Mouse (Mus musculus): ENCODE measurements at regions not wholly inside any gene's neighbourhood (a gene's known extent, or its start where the extent isn't known, plus 50 kb on each side); places are given as distances from the start of the nearest gene placed in this dataset.

GRCm38 (mm10) chr1:163555185-163555584 is 151.7 kb upstream of the Gorab start:
- no peaks in the 10 kb centered on the region for H3K27me3 ChIP-seq (ENCODE audit: control insufficient read depth in 1 of 2, insufficient read depth in 2 of 2, low read length in 2 of 2)
- DNase-seq (ENCODE audit: low read depth, low spot score) = no peak
- H3K36me3 ChIP-seq (ENCODE audit: control insufficient read depth in 1 of 2, insufficient read depth in 2 of 2, low read length in 2 of 2) = no peaks in the 10 kb centered on the region
- TF ChIP-seq USF2 (IDR thresholded peaks at IDR 0.05; ENCODE audit: borderline replicate concordance in 1 of 2, insufficient read depth in 1 of 2, low read depth in 1 of 2, low read length in 2 of 2) (no peak), MAX (IDR thresholded peaks at IDR 0.05; ENCODE audit: low read length) (no peak), TCF12 (IDR thresholded peaks at IDR 0.05; ENCODE audit: low read depth, low read length) (no peak), ZNF384 (IDR thresholded peaks at IDR 0.05; ENCODE audit: low read depth, low read length) (no peak), RCOR1 (IDR thresholded peaks at IDR 0.05; ENCODE audit: low read depth, low read length) (no peak), ZMIZ1 (IDR thresholded peaks at IDR 0.05; ENCODE audit: low read depth, low read length) (no peak), CHD2 (IDR thresholded peaks at IDR 0.05; ENCODE audit: low read length) (no peak), MAFK (IDR thresholded peaks at IDR 0.05; ENCODE audit: borderline replicate concordance, low read depth, low read length) (no peak), TAL1 (IDR thresholded peaks at IDR 0.05; ENCODE audit: low read length) (no peak), TBP (IDR thresholded peaks at IDR 0.05; ENCODE audit: low read depth, low read length) (no peak), KAT2A (conservative IDR thresholded peaks at IDR 0.05; ENCODE audit: low read depth, low read length) (no peak), ZC3H11A (IDR thresholded peaks at IDR 0.05; ENCODE audit: low read depth, low read length) (no peak)
- H3K27ac ChIP-seq (ENCODE audit: control insufficient read depth, low read depth, low read length) = no peak overlapping the region
- no peaks in the 10 kb centered on the region for H3K9me3 ChIP-seq (replicated peaks; ENCODE audit: insufficient read depth, low read length)
- no peak overlapping the region for H3K9ac ChIP-seq (ENCODE audit: control insufficient read depth, low read depth, low read length, poor library complexity, severe bottlenecking)
- H3K4me3 ChIP-seq (ENCODE audit: control insufficient read depth in 1 of 2, insufficient read depth in 1 of 2, low read depth in 2 of 2, low read length in 2 of 2) = no peak overlapping the region
- H3K79me2 ChIP-seq (ENCODE audit: control insufficient read depth, insufficient read depth, low read length, poor library complexity) = no peaks in the 10 kb centered on the region
- no peaks in the 10 kb centered on the region for H3K4me1 ChIP-seq (ENCODE audit: control insufficient read depth in 1 of 2, insufficient read depth in 2 of 2, low read length in 2 of 2)

GRCm38 (mm10) chr1:163538776-163539492 is 135.5 kb upstream of the Gorab start:
- no peaks in the 10 kb centered on the region for H3K79me2 ChIP-seq (ENCODE audit: control insufficient read depth, insufficient read depth, low read length, poor library complexity)
- no peak overlapping the region for H3K27ac ChIP-seq (ENCODE audit: control insufficient read depth, low read depth, low read length)
- no peaks in the 10 kb centered on the region for H3K9me3 ChIP-seq (replicated peaks; ENCODE audit: insufficient read depth, low read length)
- H3K4me1 ChIP-seq (ENCODE audit: control insufficient read depth in 1 of 2, insufficient read depth in 2 of 2, low read length in 2 of 2) = peaks cover 0 to 4% of the 10 kb centered on the region in 2 experiments; a peak in 2 of 4 replicates
- no peak overlapping the region for H3K9ac ChIP-seq (ENCODE audit: control insufficient read depth, low read depth, low read length, poor library complexity, severe bottlenecking)
- no peak for DNase-seq (ENCODE audit: low read depth, low spot score)
- TF ChIP-seq ZKSCAN1 (IDR thresholded peaks at IDR 0.05; ENCODE audit: low read depth, low read length) (no peak), NRF1 (IDR thresholded peaks at IDR 0.05; ENCODE audit: insufficient read depth, low read depth, low read length, poor library complexity, severe bottlenecking) (no peak), MYC (IDR thresholded peaks at IDR 0.05; ENCODE audit: low read depth, low read length) (no peak), ELF1 (IDR thresholded peaks at IDR 0.05; ENCODE audit: low read depth, low read length) (no peak), ETS1 (IDR thresholded peaks at IDR 0.05; ENCODE audit: low read depth, low read length) (no peak), POLR2A (IDR thresholded peaks at IDR 0.05; ENCODE audit: control insufficient read depth in 1 of 2, insufficient read depth in 1 of 2, low read depth in 1 of 2, low read length in 2 of 2, poor library complexity in 1 of 2) (no peak), E2F4 (IDR thresholded peaks at IDR 0.05; ENCODE audit: borderline replicate concordance, low read depth, low read length) (no peak), CTCF (IDR thresholded peaks at IDR 0.05 in 2 of 3, conservative IDR thresholded peaks at IDR 0.05 in 1 of 3; ENCODE audit: control insufficient read depth in 1 of 3, insufficient read depth in 1 of 3, low read depth in 2 of 3, low read length in 3 of 3, poor library complexity in 1 of 3, severe bottlenecking in 1 of 3) (no peak), MAFK (IDR thresholded peaks at IDR 0.05; ENCODE audit: borderline replicate concordance, low read depth, low read length) (no peak), SIN3A (IDR thresholded peaks at IDR 0.05; ENCODE audit: low read length) (no peak), RAD21 (IDR thresholded peaks at IDR 0.05; ENCODE audit: low read depth, low read length) (no peak), TCF12 (IDR thresholded peaks at IDR 0.05; ENCODE audit: low read depth, low read length) (no peak), MEF2A (IDR thresholded peaks at IDR 0.05; ENCODE audit: extremely low read depth, insufficient replicate concordance, low read depth, low read length, poor library complexity, severe bottlenecking) (no peak), BHLHE40 (IDR thresholded peaks at IDR 0.05; ENCODE audit: borderline replicate concordance, low read depth, low read length) (no peak), JUND (IDR thresholded peaks at IDR 0.05; ENCODE audit: low read depth, low read length) (no peak), POLR2AphosphoS2 (IDR thresholded peaks at IDR 0.05; ENCODE audit: low read length) (no peak), MAZ (IDR thresholded peaks at IDR 0.05; ENCODE audit: low read depth, low read length) (no peak), TAL1 (IDR thresholded peaks at IDR 0.05; ENCODE audit: low read length) (no peak), HCFC1 (IDR thresholded peaks at IDR 0.05; ENCODE audit: low read depth, low read length) (no peak), CHD2 (IDR thresholded peaks at IDR 0.05; ENCODE audit: low read length) (no peak)
- H3K4me3 ChIP-seq (ENCODE audit: control insufficient read depth in 1 of 2, insufficient read depth in 1 of 2, low read depth in 2 of 2, low read length in 2 of 2) = no peak overlapping the region
- H3K36me3 ChIP-seq (ENCODE audit: control insufficient read depth in 1 of 2, insufficient read depth in 2 of 2, low read length in 2 of 2) = no peaks in the 10 kb centered on the region
- H3K27me3 ChIP-seq (ENCODE audit: control insufficient read depth in 1 of 2, insufficient read depth in 2 of 2, low read length in 2 of 2) = no peaks in the 10 kb centered on the region; a peak in 1 of 4 replicates

All from MEL (cell line).